Mouse (Mus musculus): ENCODE measurements around the gene Clpx.
"Not testable (repeated sequence)": the region's sequence is repeated elsewhere in the genome, so short reads cannot be mapped to it uniquely, and the experiment has no call there.

The Clpx gene

GRCm38 (mm10) chr9:65292421-65292820, 1.6 kb upstream of the Clpx start:
- no peak for DNase-seq

- DNase-seq = no peak
Observed at GRCm38 (mm10) chr9:65293119-65293518, 941 bp upstream of the Clpx start.

- no peak for DNase-seq
Observed at GRCm38 (mm10) chr9:65293580-65293972, 484 bp upstream of the Clpx start.

GRCm38 (mm10) chr9:65294716-65295378, 787 bp downstream of the Clpx start:
- DNase-seq = peak in 1 of 2 experiments; percentile 42

GRCm38 (mm10) chr9:65297056-65297455, 3.0 kb downstream of the Clpx start:
- no peak for DNase-seq

- no peak for DNase-seq
Observed at GRCm38 (mm10) chr9:65298761-65299160, 4.7 kb downstream of the Clpx start.

- no peak for DNase-seq
Observed at GRCm38 (mm10) chr9:65299650-65300049, 5.6 kb downstream of the Clpx start.

GRCm38 (mm10) chr9:65302327-65302983, 8.4 kb downstream of the Clpx start:
- DNase-seq = no peak

GRCm38 (mm10) chr9:65303586-65303985, 9.5 kb downstream of the Clpx start:
- DNase-seq = no peak

- DNase-seq = peak in 1 of 2 experiments; percentile 29
Observed at GRCm38 (mm10) chr9:65304300-65304699, 10.2 kb downstream of the Clpx start.

- no peak for DNase-seq
Observed at GRCm38 (mm10) chr9:65306672-65307071, 12.6 kb downstream of the Clpx start.

- DNase-seq = no peak
Observed at GRCm38 (mm10) chr9:65308011-65308410, 14.0 kb downstream of the Clpx start.

GRCm38 (mm10) chr9:65312669-65313357, 18.8 kb downstream of the Clpx start:
- no peak for DNase-seq

GRCm38 (mm10) chr9:65313846-65314245, 19.8 kb downstream of the Clpx start:
- DNase-seq = no peak

GRCm38 (mm10) chr9:65322255-65322900, 28.3 kb downstream of the Clpx start:
- peak; percentile 8 to 18 for DNase-seq

- no peak for DNase-seq
Observed at GRCm38 (mm10) chr9:65325971-65326370, 31.9 kb downstream of the Clpx start.

GRCm38 (mm10) chr9:65327371-65327770, 33.3 kb downstream of the Clpx start:
- no peak for DNase-seq

GRCm38 (mm10) chr9:65333958-65334357, 39.9 kb downstream of the Clpx start:
- no peak for DNase-seq

GRCm38 (mm10) chr9:65339146-65339545, 45.1 kb downstream of the Clpx start:
- no peak for DNase-seq

- no peak for DNase-seq
Observed at GRCm38 (mm10) chr9:65340414-65340813, 46.4 kb downstream of the Clpx start.

GRCm38 (mm10) chr9:65345439-65345838, 51.4 kb downstream of the Clpx start:
- not testable (repeated sequence) for DNase-seq

- peak; percentile 96 to 97 for DNase-seq
Observed at GRCm38 (mm10) chr9:65345854-65346475, 51.9 kb downstream of the Clpx start, which contains the start of gene Pdcd7. Pdcd7 (plus strand) TSS chr9:65346104.

Data from lung, adult 18-20 months (tissue).